Mouse (Mus musculus): ENCODE measurements around the gene Pald1.

Pald1 gene

GRCm38 (mm10) chr10:61334545-61334944, 48.8 kb downstream of the Pald1 start:
- no peak for DNase-seq (ENCODE audit: low spot score in 2 of 2)

GRCm38 (mm10) chr10:61331046-61331445, 52.3 kb downstream of the Pald1 start:
- peak; percentile 71 to 84 for DNase-seq (ENCODE audit: low spot score in 2 of 2)

GRCm38 (mm10) chr10:61328927-61329326, 54.4 kb downstream of the Pald1 start:
- DNase-seq (ENCODE audit: low spot score in 2 of 2): no peak

GRCm38 (mm10) chr10:61327545-61327944, 55.8 kb downstream of the Pald1 start:
- no peak for DNase-seq (ENCODE audit: low spot score in 2 of 2)

- no peak for DNase-seq (ENCODE audit: low spot score in 2 of 2)
Measured at GRCm38 (mm10) chr10:61325782-61326328, 57.5 kb downstream of the Pald1 start.

- DNase-seq (ENCODE audit: low spot score in 2 of 2): no peak
Measured at GRCm38 (mm10) chr10:61324717-61325116, 58.6 kb downstream of the Pald1 start.

- DNase-seq (ENCODE audit: low spot score in 2 of 2): no peak
Measured at GRCm38 (mm10) chr10:61318527-61318926, 64.8 kb downstream of the Pald1 start.

GRCm38 (mm10) chr10:61315324-61315880, 67.9 kb downstream of the Pald1 start:
- no peak for DNase-seq (ENCODE audit: low spot score in 2 of 2)

- DNase-seq (ENCODE audit: low spot score in 2 of 2): no peak
Measured at GRCm38 (mm10) chr10:61313750-61314149, 69.6 kb downstream of the Pald1 start.

GRCm38 (mm10) chr10:61312754-61313153, 70.6 kb downstream of the Pald1 start:
- no peak for DNase-seq (ENCODE audit: low spot score in 2 of 2)

- DNase-seq (ENCODE audit: low spot score in 2 of 2): no peak
Measured at GRCm38 (mm10) chr10:61312159-61312558, 71.2 kb downstream of the Pald1 start.

GRCm38 (mm10) chr10:61308706-61309320, 74.5 kb downstream of the Pald1 start:
- no peak for DNase-seq (ENCODE audit: low spot score in 2 of 2)

- DNase-seq (ENCODE audit: low spot score in 2 of 2): no peak
Measured at GRCm38 (mm10) chr10:61305928-61306590, 77.3 kb downstream of the Pald1 start.

GRCm38 (mm10) chr10:61304046-61304445, 79.3 kb downstream of the Pald1 start:
- no peak for DNase-seq (ENCODE audit: low spot score in 2 of 2)

- DNase-seq (ENCODE audit: low spot score in 2 of 2): no peak
Measured at GRCm38 (mm10) chr10:61300996-61301395, 82.3 kb downstream of the Pald1 start.

- DNase-seq (ENCODE audit: low spot score in 2 of 2): no peak
Measured at GRCm38 (mm10) chr10:61297477-61297876, 85.9 kb downstream of the Pald1 start, which contains the start of gene Prf1. Gene Prf1 (plus strand): TSS chr10:61297833.

GRCm38 (mm10) chr10:61296713-61297445, 86.5 kb downstream of the Pald1 start:
- DNase-seq (ENCODE audit: low spot score in 2 of 2): no peak

GRCm38 (mm10) chr10:61294242-61294641, 89.1 kb downstream of the Pald1 start:
- DNase-seq (ENCODE audit: low spot score in 2 of 2): peak; percentile 29 to 43

GRCm38 (mm10) chr10:61290479-61290878, 92.9 kb downstream of the Pald1 start:
- no peak for DNase-seq (ENCODE audit: low spot score in 2 of 2)

- no peak for DNase-seq (ENCODE audit: low spot score in 2 of 2)
Measured at GRCm38 (mm10) chr10:61290016-61290415, 93.3 kb downstream of the Pald1 start.

GRCm38 (mm10) chr10:61286246-61286645, 97.1 kb downstream of the Pald1 start:
- no peak for DNase-seq (ENCODE audit: low spot score in 2 of 2)

GRCm38 (mm10) chr10:61285271-61285670, 98.1 kb downstream of the Pald1 start:
- no peak for DNase-seq (ENCODE audit: low spot score in 2 of 2)

Data from frontal cortex, postnatal 36 days (tissue).